ENCODE assay signal across 8 mouse cellular contexts in the genomic region with DNA sequence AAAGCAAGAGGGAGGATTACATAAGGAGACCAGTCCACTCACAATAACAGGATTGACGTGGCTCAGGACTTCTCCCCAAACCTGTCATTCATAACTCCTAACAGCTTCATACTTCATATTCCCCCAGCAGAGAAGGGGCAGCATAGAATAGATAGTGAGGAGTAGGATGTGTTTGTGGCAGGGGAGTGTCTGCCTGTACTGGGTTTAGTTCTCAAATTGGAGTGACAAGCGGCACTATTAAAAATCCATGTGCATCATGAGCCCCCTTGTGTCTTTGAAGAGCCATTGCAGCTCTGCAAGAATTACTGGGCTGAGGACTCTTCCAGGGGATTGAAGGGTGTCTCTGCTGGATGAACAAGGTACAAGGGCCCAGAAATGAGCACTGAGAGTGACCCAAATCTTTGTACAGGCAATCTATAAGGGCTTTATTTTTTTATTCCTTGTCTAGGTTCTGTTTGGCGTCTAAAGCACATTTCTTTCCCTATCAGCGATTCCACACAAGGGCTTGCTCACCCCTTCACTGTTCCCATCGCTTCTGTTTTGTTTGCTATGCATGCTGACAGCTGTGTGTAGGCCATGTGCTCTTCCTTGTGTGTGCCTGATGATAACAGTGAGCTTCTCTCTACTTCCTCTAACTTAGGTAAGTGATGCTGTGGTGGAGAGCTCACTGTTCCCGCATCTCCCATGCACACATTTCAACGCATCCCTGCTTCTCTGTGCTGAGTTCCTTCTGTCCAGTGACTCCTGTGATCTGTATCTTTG.
DNase-seq lines count a peak whose midpoint lies in the region; ATAC-seq and TF ChIP-seq lines count a peak whose summit lies in the region.

No protein-coding gene starts in this region.

- peak; percentile 45 to 55 for DNase-seq in left cerebral cortex, postnatal 14 days (ENCODE audit: low spot score in 2 of 2)
- DNase-seq in left cerebral cortex, postnatal 10 days (ENCODE audit: extremely low spot score in 1 of 2, low spot score in 2 of 2) = no peak
- peak; percentile 82 for DNase-seq in brain, embryonic 14.5 days (ENCODE audit: low read depth)
- DNase-seq in forebrain, embryonic 10.5 days (ENCODE audit: extremely low spot score, low spot score) = peak; percentile 36
- no peak for DNase-seq in heart, adult 11 months
- no peak for DNase-seq in gastrocnemius, adult 8-10 months (ENCODE audit: low spot score in 2 of 2)

- H3K9ac ChIP-seq in midbrain, embryonic 13.5 days (replicated peaks) = no peak overlapping the region
- no peak overlapping the region for H3K9ac ChIP-seq in kidney, embryonic 14.5 days (ENCODE audit: low read depth, low read length)

- no peaks in the 10 kb centered on the region for H3K9me3 ChIP-seq in forebrain, embryonic 10.5 days
- no peaks in the 10 kb centered on the region for H3K9me3 ChIP-seq in midbrain, embryonic 13.5 days
- no peaks in the 10 kb centered on the region for H3K9me3 ChIP-seq in kidney, embryonic 14.5 days (ENCODE audit: control insufficient read depth, low read length)

- H3K4me2 ChIP-seq in midbrain, embryonic 13.5 days (replicated peaks) = no peak overlapping the region
- no peak overlapping the region for H3K4me2 ChIP-seq in kidney, embryonic 14.5 days (replicated peaks; ENCODE audit: low read depth, low read length)

- H3K4me1 ChIP-seq in forebrain, embryonic 10.5 days = no peaks in the 10 kb centered on the region
- H3K4me1 ChIP-seq in midbrain, embryonic 13.5 days (replicated peaks) = no peaks in the 10 kb centered on the region; the same call in 1 of the 2 replicates
- H3K4me1 ChIP-seq in kidney, embryonic 14.5 days (ENCODE audit: control insufficient read depth, insufficient read depth, low read length) = no peaks in the 10 kb centered on the region

- H3K4me3 ChIP-seq in forebrain, embryonic 10.5 days = no peak overlapping the region
- H3K4me3 ChIP-seq in midbrain, embryonic 13.5 days (replicated peaks) = no peak overlapping the region
- H3K4me3 ChIP-seq in kidney, embryonic 14.5 days (ENCODE audit: low read length) = no peak overlapping the region

- intact Hi-C loops in left cerebral cortex, postnatal 14 days (cut with DNase I) = loop anchor here (2.0 to 5.0 kb wide), 2 partner anchors 456 to 837 kb away; a partner anchor contains a TSS
- intact Hi-C loops in left cerebral cortex, postnatal 10 days (cut with DNase I) = loop anchor here (5.0 to 10.0 kb wide), 2 partner anchors 453 to 836 kb away; a partner anchor contains a TSS

- H3K27me3 ChIP-seq in forebrain, embryonic 10.5 days (ENCODE audit: poor library complexity, severe bottlenecking) = no peaks in the 10 kb centered on the region
- no peaks in the 10 kb centered on the region for H3K27me3 ChIP-seq in midbrain, embryonic 13.5 days
- H3K27me3 ChIP-seq in kidney, embryonic 14.5 days (ENCODE audit: control insufficient read depth, insufficient read depth, low read length) = no peaks in the 10 kb centered on the region

- H3K27ac ChIP-seq in forebrain, embryonic 10.5 days = no peak overlapping the region
- no peak overlapping the region for H3K27ac ChIP-seq in midbrain, embryonic 13.5 days
- no peak overlapping the region for H3K27ac ChIP-seq in kidney, embryonic 14.5 days (ENCODE audit: low read depth, low read length)

- no peaks in the 10 kb centered on the region for H3K36me3 ChIP-seq in forebrain, embryonic 10.5 days (replicated peaks)
- no peaks in the 10 kb centered on the region for H3K36me3 ChIP-seq in midbrain, embryonic 13.5 days
- H3K36me3 ChIP-seq in kidney, embryonic 14.5 days (ENCODE audit: control insufficient read depth, insufficient read depth, low read length) = no peaks in the 10 kb centered on the region

- peak; percentile 83 for TF ChIP-seq CTCF in brain, embryonic 14.5 days (IDR thresholded peaks at IDR 0.05; ENCODE audit: borderline replicate concordance, extremely low read depth, insufficient read depth, insufficient read length)

- WGBS in forebrain, embryonic 10.5 days = 64% methylated on average over 7 of the region's 7 CpGs
- 67% methylated on average over 7 of the region's 7 CpGs for WGBS in midbrain, embryonic 13.5 days
- WGBS in kidney, embryonic 14.5 days = 66% methylated on average over 7 of the region's 7 CpGs

- TF ChIP-seq POLR2A in brain, embryonic 14.5 days (IDR thresholded peaks at IDR 0.05; ENCODE audit: borderline replicate concordance, extremely low read depth, insufficient read depth, insufficient read length, poor library complexity, severe bottlenecking) = no peak

- peak; percentile 53 for ATAC-seq in midbrain, embryonic 13.5 days
- no peak for ATAC-seq in kidney, embryonic 14.5 days (ENCODE audit: low FRiP score, low TSS enrichment)

Comparison
In these comparisons a context has a peak if more than half of its experiments do, and no peak if none do; other contexts are left out.
1. DNase-seq: peak in left cerebral cortex, postnatal 14 days (2 of 2), brain, embryonic 14.5 days (single experiment) and forebrain, embryonic 10.5 days (single experiment); none in left cerebral cortex, postnatal 10 days (0 of 2), heart, adult 11 months (single experiment) and gastrocnemius, adult 8-10 months (0 of 2).